10 mouse cellular contexts compared by ENCODE assay signal in the genomic region with DNA sequence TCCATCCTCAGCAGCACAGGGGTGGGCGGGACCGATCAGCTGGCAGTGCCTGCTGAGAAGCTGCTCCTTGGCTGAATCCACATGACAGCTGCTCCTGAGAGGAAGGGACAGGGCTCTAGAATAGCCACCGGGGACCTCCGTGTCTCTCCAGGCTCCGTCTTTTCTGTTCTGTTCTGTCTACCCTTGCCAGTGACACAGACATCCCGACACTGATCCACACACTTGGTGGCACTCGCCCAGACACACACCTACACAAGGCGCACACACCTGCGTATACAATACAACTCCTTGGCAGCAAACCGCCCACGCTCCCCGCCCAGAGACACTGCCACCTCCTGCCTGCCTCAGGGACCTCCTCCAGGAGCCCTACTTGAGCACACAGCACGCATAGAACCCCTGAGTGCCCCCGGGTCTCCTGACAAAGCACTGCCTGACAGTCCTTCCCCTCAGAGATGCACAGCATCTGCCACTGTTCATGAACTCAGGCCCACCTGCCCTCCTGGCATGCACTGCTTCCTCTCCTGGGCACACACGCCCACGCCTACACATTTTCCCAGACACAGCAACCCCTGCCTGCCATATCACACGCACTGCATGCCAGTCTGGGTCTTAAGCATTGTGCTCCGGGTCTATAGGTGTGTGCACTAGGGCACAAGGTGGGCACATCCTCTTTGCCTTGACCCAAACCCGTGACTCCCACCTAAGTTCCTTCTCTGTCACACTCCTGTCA. TPM values are rescaled to one million over a fixed set of nuclear protein-coding genes. Genes with fewer than 3 reads are reported as not detected.
A peak's percentile ranks its signal among the peaks of the same experiment; 100 is the strongest.
DNase-seq lines count a peak whose midpoint lies in the region; ATAC-seq and TF ChIP-seq lines count a peak whose summit lies in the region.
"Had no signal": no experiment of that assay in that cellular context is flagged by ENCODE, and none has a peak within 500 bp of the region (broad histone marks: within the 10 kb centered on the region; RNA-seq: fewer than 3 reads in every experiment).

No protein-coding gene starts in this region.

- DNase-seq in layer of hippocampus, adult 2 months (ENCODE audit: low spot score in 2 of 2), result no peak
- no peak for DNase-seq in layer of hippocampus, postnatal 36 days
- no peak for DNase-seq in forebrain, embryonic 11.5 days (ENCODE audit: low spot score)
- peak; percentile 55 to 70 for DNase-seq in left cerebral cortex, adult 18-20 months (ENCODE audit: low spot score in 2 of 2)
- no peak for DNase-seq in lung, postnatal 14 days
- DNase-seq in B cell, adult 2 months, result no peak
- DNase-seq: kidney, postnatal 36 days had no signal

- H3K4me1 ChIP-seq in forebrain, embryonic 11.5 days (replicated peaks; ENCODE audit: control insufficient read depth, insufficient read depth, low read length), result peaks cover 22% of the 10 kb centered on the region
- H3K4me1 ChIP-seq in olfactory bulb, adult 2 months (ENCODE audit: control insufficient read depth, insufficient read depth, low read length), result peaks cover 59% of the 10 kb centered on the region

- H3K4me2 ChIP-seq in forebrain, embryonic 11.5 days (ENCODE audit: low read depth, low read length, severe bottlenecking), result peak overlapping the region; percentile 88; the same call in 1 of the 2 replicates

- TF ChIP-seq CTCF in layer of hippocampus, adult 2 months (conservative IDR thresholded peaks at IDR 0.05), result no peak
- no peak for TF ChIP-seq CTCF in olfactory bulb, adult 2 months (IDR thresholded peaks at IDR 0.05; ENCODE audit: insufficient read depth, low read depth, low read length)

- WGBS in forebrain, embryonic 11.5 days, result 59% methylated on average over 19 of the region's 19 CpGs
- WGBS in olfactory bulb, adult 2 months, result 24% methylated on average over 19 of the region's 19 CpGs

- no peak for ATAC-seq in forebrain, embryonic 11.5 days (replicated peaks; ENCODE audit: low FRiP score)
- no peak for ATAC-seq in monocyte, adult 5-6 weeks (replicated peaks; ENCODE audit: insufficient number of reproducible peaks, low FRiP score, low TSS enrichment, poor library complexity, severe bottlenecking)

- H3K27me3 ChIP-seq in forebrain, embryonic 11.5 days (ENCODE audit: control insufficient read depth, insufficient read depth, low read length), result peaks cover 19% of the 10 kb centered on the region

- H3K4me3 ChIP-seq in layer of hippocampus, adult 2 months, result peak overlapping the region; percentile 76
- 0 out of 2 replicates have a peak overlapping the region, but pooled peaks have one; percentile 57 for H3K4me3 ChIP-seq in forebrain, embryonic 11.5 days (ENCODE audit: low read depth, low read length)
- peak overlapping the region; percentile 85 for H3K4me3 ChIP-seq in olfactory bulb, adult 2 months (ENCODE audit: insufficient read depth, low read depth, low read length)

- H3K27ac ChIP-seq in layer of hippocampus, adult 2 months, result peak overlapping the region; percentile 3; the same call in 1 of the 2 replicates
- no peak overlapping the region for H3K27ac ChIP-seq in forebrain, embryonic 11.5 days (ENCODE audit: low read depth, low read length)
- peak overlapping the region; percentile 65 for H3K27ac ChIP-seq in olfactory bulb, adult 2 months (ENCODE audit: insufficient read depth, low read depth, low read length)

- no peak for TF ChIP-seq POLR2A in olfactory bulb, adult 2 months (IDR thresholded peaks at IDR 0.05; ENCODE audit: insufficient read depth, low read depth, low read length)

- H3K36me3 ChIP-seq in forebrain, embryonic 11.5 days (ENCODE audit: control insufficient read depth, insufficient read depth, low read length), result no peaks in the 10 kb centered on the region

- H3K9me3 ChIP-seq in forebrain, embryonic 11.5 days (ENCODE audit: control insufficient read depth, low read length), result no peaks in the 10 kb centered on the region

- H3K9ac ChIP-seq in forebrain, embryonic 11.5 days (ENCODE audit: low read length), result no peak overlapping the region

RNA-seq across cellular contexts. Expression of a gene that starts 2.1 kb away (rescaled TPM):
- 100 to 1,000 TPM; 405 to 437 TPM for total RNA-seq in layer of hippocampus, adult 2 months (2021)
- 100 to 1,000 TPM; 399 to 414 TPM for total RNA-seq in layer of hippocampus, postnatal 36 days (2021)
- 8.1 and 10.4 TPM in 2 replicates for polyA plus RNA-seq in forebrain, embryonic 11.5 days (2014; fragmentation: Nextera tagmentation; extraction: Ambion mirVana)
- 100 to 1,000 TPM; 549 to 568 TPM for total RNA-seq in left cerebral cortex, adult 18-20 months (2021)
- polyA plus RNA-seq in olfactory bulb, adult 2 months (2012; ENCODE audit: insufficient read depth, insufficient read length, low replicate concordance, missing spikeins), result 202 and 263 TPM in 2 replicates
- total RNA-seq in monocyte, adult 5-6 weeks (2017), result not detected in 3 replicates
- total RNA-seq: common myeloid progenitor, adult 5-6 weeks had no signal

RNA-seq across cellular contexts. Expression of a gene that starts 21.5 kb away (rescaled TPM):
- 10 to 100 TPM; 31.3 to 36.7 TPM for total RNA-seq in layer of hippocampus, adult 2 months (2021)
- total RNA-seq in layer of hippocampus, postnatal 36 days (2021), result 10 to 100 TPM; 23.8 to 34.5 TPM
- polyA plus RNA-seq in forebrain, embryonic 11.5 days (2014; fragmentation: Nextera tagmentation; extraction: Ambion mirVana), result 9.5 and 12.9 TPM in 2 replicates
- total RNA-seq in left cerebral cortex, adult 18-20 months (2021), result 10 to 100 TPM; 68.2 to 84.7 TPM
- polyA plus RNA-seq in olfactory bulb, adult 2 months (2012; ENCODE audit: insufficient read depth, insufficient read length, low replicate concordance, missing spikeins), result 282 TPM in 1 of 2 replicates, not detected in the other
- total RNA-seq in monocyte, adult 5-6 weeks (2017), result 260 to 384 TPM (median 349 TPM) in 3 replicates

RNA-seq across cellular contexts. Expression of a gene that starts 36.4 kb away (rescaled TPM):
- 10 to 100 TPM; 13.0 to 18.8 TPM for total RNA-seq in layer of hippocampus, adult 2 months (2021)
- total RNA-seq in layer of hippocampus, postnatal 36 days (2021), result 10 to 100 TPM; 18.3 to 22.1 TPM
- 1.2 TPM in 2 replicates for polyA plus RNA-seq in forebrain, embryonic 11.5 days (2014; fragmentation: Nextera tagmentation; extraction: Ambion mirVana)
- total RNA-seq in left cerebral cortex, adult 18-20 months (2021), result 10 to 100 TPM; 32.6 to 37.9 TPM
- polyA plus RNA-seq in olfactory bulb, adult 2 months (2012; ENCODE audit: insufficient read depth, insufficient read length, low replicate concordance, missing spikeins), result not detected in 2 replicates
- 4.5 to 17.7 TPM (median 7.7 TPM) in 3 replicates for total RNA-seq in monocyte, adult 5-6 weeks (2017)

RNA-seq across cellular contexts. Expression of a gene that starts 57.2 kb away (rescaled TPM):
- 100 to 1,000 TPM; 208 to 222 TPM for total RNA-seq in layer of hippocampus, adult 2 months (2021)
- 100 to 1,000 TPM; 188 to 222 TPM for total RNA-seq in layer of hippocampus, postnatal 36 days (2021)
- polyA plus RNA-seq in forebrain, embryonic 11.5 days (2014; fragmentation: Nextera tagmentation; extraction: Ambion mirVana), result 275 and 283 TPM in 2 replicates
- 100 to 1,000 TPM; 188 to 211 TPM for total RNA-seq in left cerebral cortex, adult 18-20 months (2021)
- polyA plus RNA-seq in olfactory bulb, adult 2 months (2012; ENCODE audit: insufficient read depth, insufficient read length, low replicate concordance, missing spikeins), result 340 TPM in 1 of 2 replicates, not detected in the other
- total RNA-seq in monocyte, adult 5-6 weeks (2017), result 222 to 393 TPM (median 317 TPM) in 3 replicates

Comparison
In these comparisons a context has a peak if more than half of its experiments do, and no peak if none do; other contexts are left out.
1. DNase-seq: peak in left cerebral cortex, adult 18-20 months (2 of 2); none in layer of hippocampus, adult 2 months (0 of 2), layer of hippocampus, postnatal 36 days (0 of 2), forebrain, embryonic 11.5 days (single experiment), lung, postnatal 14 days (single experiment) and B cell, adult 2 months (0 of 2).
2. RNA of a gene that starts 2.1 kb away (total RNA-seq): 549 to 568 TPM in left cerebral cortex, adult 18-20 months, 405 to 437 TPM in layer of hippocampus, adult 2 months and 399 to 414 TPM in layer of hippocampus, postnatal 36 days; not detected in monocyte, adult 5-6 weeks; every median in the first group is over 100 times any median in the second.
3. Peak in every context shown above with its lines, with median percentiles within 50 percentile points of each other: H3K4me3 ChIP-seq.